Mouse (Mus musculus) thymus, adult 2 months (tissue): Measurements from ENCODE around the gene Ptcd1.

Experiments used
- CTCF ChIP-seq: fragments of 200-500 bp; IDR thresholded peaks from 2 replicates; pipeline ENCODE4 v1.5.1; 2012; ENCODE audit warnings: mild to moderate bottlenecking, control low read depth, low read length, moderate library complexity, borderline replicate concordance; ENCODE audit not compliant: control insufficient read depth, poor library complexity, insufficient read depth; ENCODE audit errors: extremely low read depth
- POLR2A ChIP-seq: fragments of 200-500 bp; IDR thresholded peaks from 2 replicates; pipeline ENCODE4 v1.6.1; 2012; ENCODE audit warnings: mild to moderate bottlenecking, low read length, control low read depth, moderate library complexity; ENCODE audit not compliant: control insufficient read depth, poor library complexity, insufficient read depth; ENCODE audit errors: extremely low read depth

- TF ChIP-seq CTCF (no peak), POLR2A (no peak)
Measured at GRCm38 (mm10) chr5:145189416-145189815, 22.5 kb upstream of the Ptcd1 start.
